9 mouse cellular contexts compared by ENCODE assay signal in genomic region chr14:25353804-25354203, GRCm38 (mm10).
DNase-seq lines count a peak whose midpoint lies in the region; ATAC-seq and TF ChIP-seq lines count a peak whose summit lies in the region.
"Had no signal": no experiment of that assay in that cellular context is flagged by ENCODE, and none has a peak within 500 bp of the region (broad histone marks: within the 10 kb centered on the region; RNA-seq: fewer than 3 reads in every experiment).

No protein-coding gene starts in this region.

- TF ChIP-seq CTCF in hindbrain, postnatal 0 days (IDR thresholded peaks at IDR 0.05; ENCODE audit: low read depth) = no peak

- no peaks in the 10 kb centered on the region for H3K27me3 ChIP-seq in hindbrain, postnatal 0 days (ENCODE audit: insufficient read depth, low read length)
- H3K27me3 ChIP-seq in hindbrain, embryonic 11.5 days (ENCODE audit: control insufficient read depth, insufficient read depth, low read length) = no peaks in the 10 kb centered on the region
- H3K27me3 ChIP-seq in liver, embryonic 12.5 days (replicated peaks) = peaks cover 4% of the 10 kb centered on the region; the same call in 1 of the 2 replicates
- H3K27me3 ChIP-seq: embryonic facial prominence, embryonic 12.5 days had no signal

- H3K36me3 ChIP-seq in hindbrain, postnatal 0 days (ENCODE audit: insufficient read depth, low read length) = no peaks in the 10 kb centered on the region
- H3K36me3 ChIP-seq in hindbrain, embryonic 11.5 days (ENCODE audit: control insufficient read depth, insufficient read depth, low read length) = no peaks in the 10 kb centered on the region
- no peaks in the 10 kb centered on the region for H3K36me3 ChIP-seq in liver, embryonic 12.5 days
- H3K36me3 ChIP-seq: embryonic facial prominence, embryonic 12.5 days had no signal

- peak; percentile 70 for DNase-seq in hindbrain, postnatal 0 days (ENCODE audit: low spot score)
- no peak for DNase-seq in hindbrain, embryonic 11.5 days (ENCODE audit: low spot score)
- DNase-seq in adrenal gland, adult 2 months = peak; percentile 90
- DNase-seq in gastrocnemius, postnatal 4 days (ENCODE audit: low spot score in 2 of 2) = peak; percentile 59 to 82
- peak; percentile 58 to 62 for DNase-seq in kidney, postnatal 36 days
- peak; percentile 84 for DNase-seq in skeletal muscle tissue, adult 2 months (ENCODE audit: low read depth, low spot score)
- DNase-seq in neural tube, embryonic 10.5 days (ENCODE audit: extremely low spot score, low spot score) = no peak

- no peak overlapping the region for H3K4me2 ChIP-seq in hindbrain, postnatal 0 days (ENCODE audit: low read depth, low read length)
- H3K4me2 ChIP-seq in hindbrain, embryonic 11.5 days (replicated peaks; ENCODE audit: low read depth, low read length) = no peak overlapping the region
- H3K4me2 ChIP-seq in liver, embryonic 12.5 days = no peak overlapping the region
- H3K4me2 ChIP-seq: embryonic facial prominence, embryonic 12.5 days had no signal

- H3K27ac ChIP-seq in hindbrain, postnatal 0 days = peak overlapping the region; percentile 49
- no peak overlapping the region for H3K27ac ChIP-seq in hindbrain, embryonic 11.5 days (ENCODE audit: low read depth, low read length)
- no peak overlapping the region for H3K27ac ChIP-seq in liver, embryonic 12.5 days
- H3K27ac ChIP-seq: embryonic facial prominence, embryonic 12.5 days had no signal

- WGBS in hindbrain, postnatal 0 days = 55% methylated on average over 8 of the region's 8 CpGs
- WGBS in hindbrain, embryonic 11.5 days = 82% methylated on average over 8 of the region's 8 CpGs
- 61% methylated on average over 8 of the region's 8 CpGs for WGBS in liver, embryonic 12.5 days (ENCODE audit: insufficient replicate concordance)

- no peak overlapping the region for H3K4me3 ChIP-seq in hindbrain, postnatal 0 days (ENCODE audit: low read length)
- H3K4me3 ChIP-seq in hindbrain, embryonic 11.5 days (ENCODE audit: low read depth, low read length) = no peak overlapping the region
- H3K4me3 ChIP-seq in liver, embryonic 12.5 days = no peak overlapping the region
- H3K4me3 ChIP-seq: embryonic facial prominence, embryonic 12.5 days had no signal

- ATAC-seq in hindbrain, postnatal 0 days = peak; percentile 70
- ATAC-seq in hindbrain, embryonic 11.5 days (ENCODE audit: low FRiP score) = no peak
- ATAC-seq in liver, embryonic 12.5 days = no peak

- H3K4me1 ChIP-seq in hindbrain, postnatal 0 days (ENCODE audit: insufficient read depth, low read length) = peaks cover 10% of the 10 kb centered on the region
- H3K4me1 ChIP-seq in hindbrain, embryonic 11.5 days (replicated peaks; ENCODE audit: control insufficient read depth, insufficient read depth, low read length) = no peaks in the 10 kb centered on the region
- H3K4me1 ChIP-seq in liver, embryonic 12.5 days = no peaks in the 10 kb centered on the region

- no peak overlapping the region for H3K9ac ChIP-seq in hindbrain, postnatal 0 days (replicated peaks; ENCODE audit: low read length)
- no peak overlapping the region for H3K9ac ChIP-seq in hindbrain, embryonic 11.5 days (ENCODE audit: low read depth, low read length)
- H3K9ac ChIP-seq in liver, embryonic 12.5 days = no peak overlapping the region
- H3K9ac ChIP-seq: embryonic facial prominence, embryonic 12.5 days had no signal

- no peaks in the 10 kb centered on the region for H3K9me3 ChIP-seq in hindbrain, postnatal 0 days (ENCODE audit: low read length)
- H3K9me3 ChIP-seq in hindbrain, embryonic 11.5 days (ENCODE audit: control insufficient read depth, low read length) = no peaks in the 10 kb centered on the region
- H3K9me3 ChIP-seq in liver, embryonic 12.5 days (replicated peaks) = no peaks in the 10 kb centered on the region
- H3K9me3 ChIP-seq: embryonic facial prominence, embryonic 12.5 days had no signal

Comparison
In these comparisons a context has a peak if more than half of its experiments do, and no peak if none do; other contexts are left out.
1. DNase-seq: peak in hindbrain, postnatal 0 days (single experiment), adrenal gland, adult 2 months (single experiment), gastrocnemius, postnatal 4 days (2 of 2), kidney, postnatal 36 days (2 of 2) and skeletal muscle tissue, adult 2 months (single experiment); none in hindbrain, embryonic 11.5 days (single experiment) and neural tube, embryonic 10.5 days (single experiment).